Mouse (Mus musculus) myocyte (in vitro differentiated cells): ENCODE data around the gene Efna4. TPM values are rescaled to one million over a fixed set of nuclear protein-coding genes. Genes with fewer than 3 reads are reported as not detected.
A peak's percentile ranks its signal among the peaks of the same experiment; 100 is the strongest.

ENCODE experiments used
- H3K27me3 ChIP-seq: one replicate; pipeline ENCODE4 v1.6.1; 2011; ENCODE audit not compliant: control insufficient read depth, insufficient read depth, insufficient read length
- H3K36me3 ChIP-seq: one replicate; pipeline ENCODE4 v1.6.1; 2011; ENCODE audit not compliant: control insufficient read depth, insufficient read depth
- H3K4me2 ChIP-seq: one replicate; pipeline ENCODE4 v1.6.1; 2011; ENCODE audit warnings: low read depth, control low read depth
- H3K4me3 ChIP-seq: one replicate; pipeline ENCODE4 v1.5.1; 2011; ENCODE audit warnings: mild to moderate bottlenecking, control low read depth, moderate library complexity
- H3K79me2 ChIP-seq: one replicate; pipeline ENCODE4 v1.6.1; 2011; ENCODE audit not compliant: control insufficient read depth, insufficient read depth
- H3ac ChIP-seq: one replicate; pipeline ENCODE4 v1.6.1; 2011; ENCODE audit not compliant: control insufficient read depth, insufficient read length
- CEBPB ChIP-seq: IDR thresholded peaks from 2 replicates; pipeline ENCODE4 v1.6.1; 2011; ENCODE audit warnings: mild to moderate bottlenecking, moderate library complexity; ENCODE audit not compliant: poor library complexity, insufficient read depth, severe bottlenecking
- E2F4 ChIP-seq: IDR thresholded peaks from one replicate; pipeline ENCODE4 v1.6.1; 2011; ENCODE audit warnings: mild to moderate bottlenecking, control low read depth, moderate library complexity; ENCODE audit not compliant: insufficient read depth
- MAX ChIP-seq: IDR thresholded peaks from one replicate; pipeline ENCODE4 v1.6.1; 2011; ENCODE audit warnings: low read depth, mild to moderate bottlenecking, control low read depth
- MYOD1 ChIP-seq, 3 experiments: IDR thresholded peaks; one replicate each; pipeline ENCODE4 v1.6.1; 2011; ENCODE audit warnings: control low read depth in 2 of 3, low read depth in 2 of 3, mild to moderate bottlenecking in 2 of 3, moderate library complexity in 1 of 3; ENCODE audit not compliant: insufficient read length in 2 of 3, control insufficient read depth in 1 of 3
- MYOG ChIP-seq, 3 experiments: IDR thresholded peaks; one replicate each; pipeline ENCODE4 v1.6.1; 2011; ENCODE audit warnings: control low read depth in 2 of 3, low read depth in 2 of 3, mild to moderate bottlenecking in 2 of 3; ENCODE audit not compliant: insufficient read length in 2 of 3, control insufficient read depth in 1 of 3, insufficient read depth in 1 of 3
- POLR2A ChIP-seq: IDR thresholded peaks from one replicate; pipeline ENCODE4 v1.6.1; 2011; ENCODE audit warnings: low read depth, mild to moderate bottlenecking, control low read depth, moderate library complexity; ENCODE audit not compliant: insufficient read length
- POLR2AphosphoS2 ChIP-seq: IDR thresholded peaks from one replicate; pipeline ENCODE4 v1.6.1; 2011; ENCODE audit warnings: low read depth, control low read depth; ENCODE audit not compliant: insufficient read length
- REST ChIP-seq: IDR thresholded peaks from one replicate; pipeline ENCODE4 v1.6.1; 2011; ENCODE audit warnings: mild to moderate bottlenecking, control low read depth, moderate library complexity; ENCODE audit not compliant: insufficient read depth, insufficient read length
- SRF ChIP-seq: IDR thresholded peaks from one replicate; pipeline ENCODE4 v1.6.1; 2011; ENCODE audit warnings: low read depth; ENCODE audit not compliant: control insufficient read depth, insufficient read length
- TCF12 ChIP-seq: IDR thresholded peaks from one replicate; pipeline ENCODE4 v1.6.1; 2011; ENCODE audit warnings: mild to moderate bottlenecking, control low read depth; ENCODE audit not compliant: poor library complexity, insufficient read depth, severe bottlenecking
- TCF3 ChIP-seq: IDR thresholded peaks from one replicate; pipeline ENCODE4 v1.6.1; 2011; ENCODE audit warnings: low read depth, control low read depth; ENCODE audit not compliant: insufficient read length
- USF1 ChIP-seq: IDR thresholded peaks from one replicate; pipeline ENCODE4 v1.6.1; 2011; ENCODE audit warnings: low read depth, mild to moderate bottlenecking, control low read depth, moderate library complexity
- polyA plus RNA-seq: library from polyadenylated mRNA; unstranded; fragments of >200 nt; fragmentation: generic; extraction: Trizol; gene quantifications from one replicate; pipeline ENCODE4 v1.2.1, GENCODE M21; 2012; ENCODE audit warnings: missing spikeins

Efna4 gene
- polyA plus RNA-seq, 1 experiment: 5.4 TPM

GRCm38 (mm10) chr3:89299499-89299898 lies 38.3 kb downstream of the Efna4 start:
- Histone ChIP-seq H3K4me3 (no peak overlapping the region), H3K36me3 (no peaks in the 10 kb centered on the region), H3K4me2 (peak overlapping the region; percentile 78), H3K79me2 (no peaks in the 10 kb centered on the region), H3ac (no peak overlapping the region), H3K27me3 (no peaks in the 10 kb centered on the region)
- no peak for TF ChIP-seq CEBPB
- TF ChIP-seq E2F4: no peak
- no peak for TF ChIP-seq POLR2AphosphoS2
- no peak for TF ChIP-seq MYOG (IDR thresholded peaks at IDR 0.05; ENCODE audit: control insufficient read depth in 1 of 3, insufficient read depth in 1 of 3, insufficient read length in 2 of 3, low read depth in 2 of 3)
- no peak for TF ChIP-seq SRF
- no peak for TF ChIP-seq MYOD1 (IDR thresholded peaks at IDR 0.05; ENCODE audit: control insufficient read depth in 1 of 3, insufficient read length in 2 of 3, low read depth in 2 of 3)
- no peak for TF ChIP-seq REST
- TF ChIP-seq POLR2A: no peak
- TF ChIP-seq MAX: no peak
- no peak for TF ChIP-seq TCF3
- TF ChIP-seq USF1: no peak
- TF ChIP-seq TCF12: no peak

GRCm38 (mm10) chr3:89298908-89299307 lies 38.9 kb downstream of the Efna4 start:
- H3K79me2 ChIP-seq: no peaks in the 10 kb centered on the region
- no peaks in the 10 kb centered on the region for H3K36me3 ChIP-seq
- H3K27me3 ChIP-seq: no peaks in the 10 kb centered on the region
- TF ChIP-seq TCF12 (no peak), REST (no peak)
- no peak overlapping the region for H3K4me3 ChIP-seq
- no peak overlapping the region for H3ac ChIP-seq
- H3K4me2 ChIP-seq: no peak overlapping the region

DNA sequence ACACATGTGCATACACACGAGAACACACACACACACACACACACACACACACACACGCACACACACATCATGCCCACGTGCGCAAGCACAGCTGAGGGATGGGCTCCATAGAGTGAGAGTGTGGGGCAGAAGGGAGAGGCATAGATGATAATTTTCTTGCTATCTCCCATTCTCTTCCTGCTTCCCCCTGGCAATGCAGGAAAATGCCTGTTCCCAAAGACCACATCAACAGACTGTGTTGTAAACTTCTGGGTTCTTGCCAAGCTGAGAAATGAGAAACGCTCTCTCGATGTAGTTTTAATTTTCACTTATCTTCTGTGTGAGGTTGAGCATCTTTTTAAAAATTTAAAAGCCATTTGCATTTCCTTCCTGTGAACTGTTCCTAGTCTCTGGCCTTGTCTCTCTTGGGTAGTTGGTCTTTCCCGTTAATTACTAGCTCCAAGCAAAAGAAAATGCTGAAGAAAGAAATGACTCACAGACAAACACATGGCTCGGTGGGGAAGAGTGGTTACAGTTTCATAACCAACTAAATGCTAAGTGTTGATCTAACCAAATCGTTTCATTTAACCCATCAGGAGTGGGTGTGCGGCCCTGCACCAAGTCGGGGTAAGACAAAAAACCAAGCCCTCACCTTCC lies 40.9 kb downstream of the Efna4 start:
- Histone ChIP-seq H3K27me3 (no peaks in the 10 kb centered on the region), H3ac (no peak overlapping the region), H3K36me3 (no peaks in the 10 kb centered on the region), H3K4me3 (no peak overlapping the region), H3K79me2 (no peaks in the 10 kb centered on the region), H3K4me2 (no peak overlapping the region)
- no peak for TF ChIP-seq TCF12
- TF ChIP-seq USF1: no peak
- TF ChIP-seq REST: no peak
- TF ChIP-seq SRF: no peak
- no peak for TF ChIP-seq MYOD1 (IDR thresholded peaks at IDR 0.05; ENCODE audit: control insufficient read depth in 1 of 3, insufficient read length in 2 of 3, low read depth in 2 of 3)
- no peak for TF ChIP-seq POLR2AphosphoS2
- no peak for TF ChIP-seq MYOG (IDR thresholded peaks at IDR 0.05; ENCODE audit: control insufficient read depth in 1 of 3, insufficient read depth in 1 of 3, insufficient read length in 2 of 3, low read depth in 2 of 3)
- no peak for TF ChIP-seq CEBPB
- no peak for TF ChIP-seq TCF3
- TF ChIP-seq MAX: no peak
- TF ChIP-seq E2F4: no peak
- TF ChIP-seq POLR2A: no peak

GRCm38 (mm10) chr3:89295685-89296230 lies 42.1 kb downstream of the Efna4 start:
- no peaks in the 10 kb centered on the region for H3K36me3 ChIP-seq
- TF ChIP-seq SRF: no peak
- no peak for TF ChIP-seq CEBPB
- no peak for TF ChIP-seq MYOG (IDR thresholded peaks at IDR 0.05; ENCODE audit: control insufficient read depth in 1 of 3, insufficient read depth in 1 of 3, insufficient read length in 2 of 3, low read depth in 2 of 3)
- TF ChIP-seq MAX: no peak
- TF ChIP-seq E2F4: no peak
- no peak for TF ChIP-seq MYOD1 (IDR thresholded peaks at IDR 0.05; ENCODE audit: control insufficient read depth in 1 of 3, insufficient read length in 2 of 3, low read depth in 2 of 3)
- no peak for TF ChIP-seq REST
- no peak for TF ChIP-seq TCF12
- TF ChIP-seq POLR2A: no peak
- no peak for TF ChIP-seq POLR2AphosphoS2
- TF ChIP-seq TCF3: no peak
- no peak for TF ChIP-seq USF1
- H3K4me2 ChIP-seq: no peak overlapping the region
- no peak overlapping the region for H3ac ChIP-seq
- H3K4me3 ChIP-seq: no peak overlapping the region
- H3K27me3 ChIP-seq: no peaks in the 10 kb centered on the region
- H3K79me2 ChIP-seq: no peaks in the 10 kb centered on the region

DNA sequence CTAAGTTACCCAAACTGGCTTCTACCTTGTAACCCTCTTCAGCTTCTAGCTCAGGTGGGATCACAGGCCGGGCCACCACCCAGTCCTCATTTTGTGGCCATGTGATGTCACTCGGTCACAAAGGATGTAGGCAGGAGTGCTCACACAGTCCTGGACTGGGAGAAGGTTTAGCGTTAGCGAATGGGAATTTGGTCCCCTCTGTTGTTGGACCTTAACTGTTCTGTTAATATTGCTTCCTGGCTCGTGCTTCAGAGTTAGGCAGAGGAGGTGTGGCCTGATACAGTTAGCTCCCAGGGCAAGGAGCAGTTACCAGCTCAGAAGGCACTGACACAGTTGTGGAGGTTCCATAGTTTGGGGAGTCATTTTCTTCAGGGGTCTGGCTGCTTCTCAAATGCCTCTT lies 43.6 kb downstream of the Efna4 start:
- no peak overlapping the region for H3K4me2 ChIP-seq
- no peaks in the 10 kb centered on the region for H3K79me2 ChIP-seq
- H3ac ChIP-seq: no peak overlapping the region
- TF ChIP-seq REST: no peak
- TF ChIP-seq CEBPB: no peak
- TF ChIP-seq USF1: no peak
- TF ChIP-seq MYOG (IDR thresholded peaks at IDR 0.05; ENCODE audit: control insufficient read depth in 1 of 3, insufficient read depth in 1 of 3, insufficient read length in 2 of 3, low read depth in 2 of 3): no peak
- no peak for TF ChIP-seq TCF12
- no peak for TF ChIP-seq E2F4
- TF ChIP-seq SRF: no peak
- TF ChIP-seq MAX: no peak
- TF ChIP-seq POLR2AphosphoS2: no peak
- TF ChIP-seq TCF3: no peak
- TF ChIP-seq POLR2A: no peak
- no peak for TF ChIP-seq MYOD1 (IDR thresholded peaks at IDR 0.05; ENCODE audit: control insufficient read depth in 1 of 3, insufficient read length in 2 of 3, low read depth in 2 of 3)
- H3K27me3 ChIP-seq: no peaks in the 10 kb centered on the region
- H3K36me3 ChIP-seq: no peaks in the 10 kb centered on the region
- no peak overlapping the region for H3K4me3 ChIP-seq
